Mouse (Mus musculus) testis, adult 2 months (tissue): ENCODE measurements at regions not wholly inside any gene's neighbourhood (a gene's known extent, or its start where the extent isn't known, plus 50 kb on each side); places are given as distances from the start of the nearest gene placed in this dataset.
"Not testable (repeated sequence)": the region's sequence is repeated elsewhere in the genome, so short reads cannot be mapped to it uniquely, and the experiment has no call there.

Source experiments
- H3K27ac ChIP-seq: fragments of 200-500 bp; 2 replicates; pipeline ENCODE4 v1.5.1; 2012; ENCODE audit warnings: low read depth, low read length; ENCODE audit not compliant: control insufficient read depth, insufficient read depth
- H3K27me3 ChIP-seq: fragments of 200-500 bp; 2 replicates; pipeline ENCODE4 v1.6.1; 2012; ENCODE audit warnings: mild to moderate bottlenecking, low read length, moderate library complexity; ENCODE audit not compliant: control insufficient read depth, insufficient read depth
- H3K36me3 ChIP-seq: fragments of 200-500 bp; 2 replicates; pipeline ENCODE4 v1.6.1; 2012; ENCODE audit warnings: mild to moderate bottlenecking, low read length; ENCODE audit not compliant: control insufficient read depth, insufficient read depth
- H3K4me1 ChIP-seq: fragments of 200-500 bp; 2 replicates; pipeline ENCODE4 v1.6.1; 2012; ENCODE audit warnings: low read length; ENCODE audit not compliant: control insufficient read depth, insufficient read depth
- H3K4me3 ChIP-seq: fragments of 200-500 bp; 2 replicates; pipeline ENCODE4 v1.5.1; 2012; ENCODE audit warnings: low read depth, mild to moderate bottlenecking, low read length, moderate library complexity, mixed read lengths; ENCODE audit not compliant: control insufficient read depth
- CTCF ChIP-seq: fragments of 200-500 bp; IDR thresholded peaks from 2 replicates; pipeline ENCODE4 v1.5.1; 2012; ENCODE audit warnings: low read depth, mild to moderate bottlenecking, inconsistent platforms, low read length, moderate library complexity; ENCODE audit not compliant: control insufficient read depth, insufficient read depth, insufficient replicate concordance
- POLR2A ChIP-seq: fragments of 200-500 bp; IDR thresholded peaks from 2 replicates; pipeline ENCODE4 v1.6.1; 2012; ENCODE audit warnings: low read depth, mild to moderate bottlenecking, inconsistent platforms, low read length, moderate library complexity; ENCODE audit not compliant: control insufficient read depth

DNA sequence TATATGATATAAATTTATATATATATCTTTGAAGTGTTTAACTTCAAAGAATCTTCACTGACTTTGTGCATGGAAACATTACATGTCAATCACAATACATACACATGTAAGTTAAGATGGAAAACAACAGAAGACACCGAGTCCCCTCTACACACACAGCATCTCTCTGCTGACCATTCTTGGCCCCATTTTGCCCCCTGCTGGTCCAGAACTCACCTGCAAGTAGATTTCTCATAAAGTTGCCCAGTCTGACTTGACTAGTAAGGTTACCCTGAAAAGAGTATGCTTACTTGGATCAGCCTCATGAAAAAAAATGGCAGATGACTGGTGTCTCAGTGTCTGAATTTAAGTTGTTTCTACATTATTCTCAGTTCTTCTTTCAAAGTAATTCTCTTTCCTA is 710.9 kb upstream of the Zfp386 start:
- Histone ChIP-seq H3K4me1 (no peaks in the 10 kb centered on the region), H3K4me3 (no peak overlapping the region), H3K27ac (no peak overlapping the region), H3K27me3 (no peaks in the 10 kb centered on the region), H3K36me3 (no peaks in the 10 kb centered on the region)
- TF ChIP-seq POLR2A: no peak
- no peak for TF ChIP-seq CTCF

DNA sequence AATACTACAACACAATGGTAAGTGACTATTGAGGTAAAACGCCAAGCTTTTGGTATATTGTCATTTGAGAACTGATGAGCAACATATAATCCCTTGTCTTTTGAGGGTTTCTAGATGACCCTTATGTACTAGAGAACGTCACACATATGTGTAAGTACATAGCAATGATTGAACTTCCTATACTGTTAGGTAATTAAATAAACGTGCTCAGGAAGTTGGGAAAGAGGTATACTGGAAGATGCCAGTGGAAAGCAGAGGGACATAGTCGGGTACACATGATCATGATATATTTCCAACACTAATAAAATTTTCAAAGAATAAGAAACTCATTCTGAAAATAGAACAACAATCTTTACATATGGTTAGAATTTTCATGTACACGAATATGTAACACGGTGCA is 701.4 kb upstream of the Zfp386 start:
- H3K4me1 ChIP-seq, H3K27me3 ChIP-seq, H3K4me3 ChIP-seq, H3K27ac ChIP-seq, H3K36me3 ChIP-seq: not testable (repeated sequence)

DNA sequence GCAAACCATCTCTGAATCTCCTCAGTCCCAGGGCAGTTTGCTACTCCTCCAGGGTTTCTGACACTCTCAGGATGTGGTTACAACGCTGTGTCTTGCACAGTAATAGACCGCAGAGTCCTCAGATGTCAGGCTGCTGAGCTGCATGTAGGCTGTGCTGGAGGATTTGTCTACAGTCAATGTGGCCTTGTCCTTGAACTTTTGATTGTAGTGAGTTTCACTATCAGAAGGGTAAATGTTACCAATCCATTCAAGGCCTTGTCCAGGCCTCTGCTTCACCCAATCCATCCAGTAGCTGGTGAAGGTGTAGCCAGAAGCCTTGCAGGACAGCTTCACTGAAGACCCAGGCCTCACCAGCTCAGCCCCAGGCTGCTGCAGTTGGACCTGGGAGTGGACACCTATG is 688.5 kb upstream of the Zfp386 start:
- not testable (repeated sequence) for H3K36me3 ChIP-seq, H3K4me3 ChIP-seq, H3K27me3 ChIP-seq, H3K4me1 ChIP-seq, H3K27ac ChIP-seq

DNA sequence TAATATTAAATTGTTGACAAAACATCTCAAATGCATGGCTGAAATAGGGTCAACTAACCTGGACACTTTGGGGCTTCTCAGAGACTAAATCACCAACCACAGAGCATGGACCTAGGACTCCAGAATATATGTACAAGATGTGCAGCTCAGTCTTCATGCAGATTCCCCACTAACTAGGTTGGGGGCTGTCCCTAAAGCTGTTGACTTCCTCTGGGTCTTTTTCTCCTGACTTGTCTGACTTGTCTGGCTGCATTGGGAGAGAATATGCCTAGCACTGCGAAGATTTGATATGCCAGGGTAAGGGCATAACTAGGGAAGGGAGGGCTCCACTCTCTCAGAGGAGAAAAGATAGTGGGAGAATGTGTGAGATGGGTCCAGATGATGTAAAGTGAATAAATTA is 681.9 kb upstream of the Zfp386 start:
- H3K27ac ChIP-seq, H3K36me3 ChIP-seq, H3K4me1 ChIP-seq, H3K27me3 ChIP-seq, H3K4me3 ChIP-seq: not testable (repeated sequence)

DNA sequence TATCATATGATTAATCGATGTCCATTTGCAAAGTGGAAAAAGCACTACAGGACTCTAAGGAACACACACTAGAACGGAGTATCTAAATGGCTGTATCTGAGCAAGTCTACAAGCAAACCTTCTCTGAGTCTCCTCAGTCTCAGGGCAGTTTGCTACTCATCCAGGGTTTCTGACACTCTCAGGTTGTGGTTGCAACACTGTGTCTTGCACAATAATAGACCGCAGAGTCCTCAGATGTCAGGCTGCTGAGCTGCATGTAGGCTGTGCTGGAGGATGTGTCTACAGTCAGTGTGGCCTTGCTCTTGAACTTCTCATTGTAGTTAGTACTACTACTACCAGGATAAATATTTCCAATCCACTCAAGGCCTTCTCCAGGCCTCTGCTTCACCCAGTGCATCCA is 675.7 kb upstream of the Zfp386 start:
- not testable (repeated sequence) for H3K27me3 ChIP-seq, H3K4me3 ChIP-seq, H3K36me3 ChIP-seq, H3K4me1 ChIP-seq, H3K27ac ChIP-seq

DNA sequence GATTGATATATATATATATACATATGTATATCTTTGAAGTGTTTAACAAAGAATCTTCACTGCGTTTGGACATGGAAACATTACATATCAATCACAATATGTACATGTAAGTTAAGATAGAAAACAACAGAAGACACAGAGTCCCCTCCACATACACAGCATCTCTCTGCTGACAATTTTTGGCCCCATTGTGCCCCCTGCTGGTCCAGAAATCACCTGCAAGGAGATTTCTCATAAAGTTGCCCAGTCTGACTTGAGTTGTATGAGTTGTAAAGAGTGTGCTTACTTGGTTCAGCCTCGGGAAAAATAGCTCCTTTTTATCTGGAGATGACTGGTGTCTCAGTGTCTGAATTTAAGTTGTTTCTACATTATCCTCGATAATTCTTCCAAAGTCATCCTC is 674.5 kb upstream of the Zfp386 start:
- H3K36me3 ChIP-seq, H3K4me3 ChIP-seq, H3K27me3 ChIP-seq, H3K4me1 ChIP-seq, H3K27ac ChIP-seq: not testable (repeated sequence)

DNA sequence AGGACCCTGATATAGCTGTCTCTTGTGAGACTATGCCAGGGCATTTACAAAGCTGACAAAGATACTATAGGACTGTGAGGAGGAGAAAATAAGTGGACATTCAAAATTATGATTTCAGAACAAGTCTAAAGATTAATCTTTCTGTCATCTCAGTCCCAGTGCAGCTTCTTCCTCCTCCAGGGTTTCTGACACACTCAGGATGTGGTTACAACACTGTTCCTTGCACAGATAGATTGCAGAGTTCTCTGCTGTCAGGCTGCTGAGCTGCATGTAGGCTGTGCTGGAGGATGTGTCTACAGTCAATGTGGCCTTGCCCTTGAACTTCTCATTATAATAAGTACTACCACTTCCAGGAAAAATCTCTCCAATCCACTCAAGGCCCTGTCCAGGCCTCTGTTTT is 661.0 kb upstream of the Zfp386 start:
- not testable (repeated sequence) for H3K27ac ChIP-seq, H3K36me3 ChIP-seq, H3K4me1 ChIP-seq, H3K4me3 ChIP-seq, H3K27me3 ChIP-seq

DNA sequence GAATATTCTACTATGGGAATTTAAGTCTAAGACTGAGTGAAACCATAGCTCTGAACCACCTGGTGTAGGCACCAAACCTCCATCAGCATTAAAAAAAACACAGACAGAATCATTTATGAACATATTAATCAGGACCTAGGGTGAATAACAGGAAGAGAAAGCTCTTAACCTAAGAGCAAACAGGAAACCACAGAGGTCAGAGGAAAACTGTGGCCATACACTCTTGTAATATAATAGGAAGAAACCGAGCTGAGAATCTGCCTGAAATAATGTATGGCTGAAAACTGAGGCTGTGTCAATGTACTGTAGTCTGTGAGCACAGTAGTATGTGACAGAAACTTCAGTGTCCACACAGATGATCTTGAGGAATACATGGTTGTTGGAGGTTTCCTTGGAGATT is 643.4 kb upstream of the Zfp386 start:
- Histone ChIP-seq H3K36me3 (no peaks in the 10 kb centered on the region), H3K27ac (no peak overlapping the region), H3K4me3 (no peak overlapping the region), H3K4me1 (no peaks in the 10 kb centered on the region), H3K27me3 (no peaks in the 10 kb centered on the region)
- TF ChIP-seq POLR2A: no peak
- no peak for TF ChIP-seq CTCF

DNA sequence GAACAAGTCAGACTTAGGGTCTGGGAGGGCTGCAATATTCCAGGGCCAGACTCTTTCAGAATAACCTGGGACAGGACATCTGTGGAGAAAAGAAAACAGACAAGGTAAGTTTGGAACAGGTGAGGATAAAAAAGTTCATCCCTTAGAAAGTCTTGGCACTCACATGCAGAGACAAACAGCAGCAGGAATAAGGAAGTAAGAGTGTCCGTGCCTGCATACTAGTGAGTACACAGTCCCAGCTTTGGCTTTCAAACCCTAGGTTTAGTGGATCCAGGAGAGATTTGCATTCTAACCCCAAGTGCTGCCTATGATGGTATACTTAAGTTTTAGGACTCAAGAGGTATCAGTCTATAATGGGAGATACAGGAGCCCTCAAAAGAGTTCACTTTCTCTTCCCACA is 642.9 kb upstream of the Zfp386 start:
- Histone ChIP-seq H3K27ac (no peak overlapping the region), H3K36me3 (no peaks in the 10 kb centered on the region), H3K27me3 (no peaks in the 10 kb centered on the region), H3K4me1 (no peaks in the 10 kb centered on the region), H3K4me3 (no peak overlapping the region)
- TF ChIP-seq POLR2A: no peak
- no peak for TF ChIP-seq CTCF

DNA sequence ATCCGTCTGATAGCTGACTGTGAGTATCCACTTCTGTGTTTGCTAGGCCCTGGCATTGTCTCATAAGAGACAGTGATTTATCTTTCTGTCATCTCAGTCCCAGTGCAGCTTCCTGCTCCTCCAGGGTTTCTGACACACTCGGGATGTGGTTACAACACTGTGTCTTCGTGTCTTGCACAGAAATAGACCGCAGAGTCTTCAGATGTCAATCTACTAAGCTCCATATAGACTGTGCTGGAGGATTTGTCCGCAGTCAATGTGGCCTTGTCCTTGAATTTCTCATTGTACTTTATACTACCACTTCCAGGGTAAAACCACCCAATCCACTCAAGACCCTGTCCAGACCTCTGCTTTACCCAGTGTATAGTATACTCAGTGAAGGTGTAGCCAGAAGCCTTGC is 601.3 kb upstream of the Zfp386 start:
- H3K4me3 ChIP-seq, H3K27me3 ChIP-seq, H3K36me3 ChIP-seq, H3K4me1 ChIP-seq, H3K27ac ChIP-seq: not testable (repeated sequence)

DNA sequence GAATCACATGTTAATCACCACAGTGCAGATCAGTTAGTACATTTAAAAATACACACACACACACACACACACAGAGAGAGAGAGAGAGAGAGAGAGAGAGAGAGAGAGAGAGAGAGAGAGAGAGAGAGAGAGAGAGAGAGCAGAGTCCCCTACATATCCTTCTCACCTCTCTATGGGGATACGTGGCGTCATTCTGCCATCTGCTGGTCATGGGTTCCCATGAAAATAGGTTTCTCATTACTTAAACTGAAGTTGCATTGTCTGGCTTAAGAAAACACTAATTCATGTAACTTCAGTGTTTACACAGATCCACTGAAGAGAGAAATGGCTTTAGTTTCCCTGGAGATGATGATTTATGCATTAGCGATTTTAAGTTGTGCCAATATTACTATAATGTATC is 594.9 kb upstream of the Zfp386 start:
- not testable (repeated sequence) for H3K27ac ChIP-seq, H3K27me3 ChIP-seq, H3K4me3 ChIP-seq, H3K4me1 ChIP-seq, H3K36me3 ChIP-seq

DNA sequence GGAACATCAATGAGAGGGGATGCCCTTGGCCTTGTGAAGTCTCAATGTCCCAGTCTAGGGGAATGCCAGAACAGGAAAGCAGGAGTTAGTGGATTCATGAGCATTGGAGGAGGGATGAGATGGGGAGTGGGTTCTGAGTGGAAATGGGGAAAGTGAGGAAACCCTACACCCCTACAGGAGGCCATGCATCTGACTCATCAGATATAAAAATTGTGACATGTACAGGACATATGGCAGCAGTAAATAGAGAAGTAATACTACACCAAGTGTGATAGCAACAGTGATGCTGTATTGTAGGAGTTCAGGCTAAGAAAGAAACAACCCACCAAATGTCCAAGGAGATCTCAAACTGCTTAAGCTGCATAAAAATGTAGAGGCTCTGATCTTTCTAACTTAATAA is 582.7 kb upstream of the Zfp386 start:
- H3K4me1 ChIP-seq, H3K27me3 ChIP-seq, H3K36me3 ChIP-seq, H3K4me3 ChIP-seq, H3K27ac ChIP-seq: not testable (repeated sequence)
